Mouse (Mus musculus): ENCODE results near the gene Hist2h4. TPM values are rescaled to one million over a fixed set of nuclear protein-coding genes. Genes with fewer than 3 reads are reported as not detected.
"Not testable (repeated sequence)": the region's sequence is repeated elsewhere in the genome, so short reads cannot be mapped to it uniquely, and the experiment has no call there.

Gene Hist2h4
- polyA plus RNA-seq, 1 experiment from 2014 or later = 5.1 TPM

GRCm38 (mm10) chr3:96240799-96241197 lies 22.3 kb downstream of the Hist2h4 start:
- no peaks in the 10 kb centered on the region for H3K27me3 ChIP-seq (replicated peaks)
- H3K9me3 ChIP-seq (replicated peaks) = no peaks in the 10 kb centered on the region
- H3K4me3 ChIP-seq (replicated peaks) = peak overlapping the region; percentile 31; the same call in 1 of the 2 replicates
- no peaks in the 10 kb centered on the region for H3K36me3 ChIP-seq
- H3K9ac ChIP-seq (replicated peaks) = 0 out of 2 replicates have a peak overlapping the region, but pooled peaks have one; percentile 24
- peaks cover 25% of the 10 kb centered on the region for H3K4me1 ChIP-seq
- 71% methylated on average over 9 of the region's 9 CpGs for WGBS
- H3K4me2 ChIP-seq = peak overlapping the region; percentile 58
- no peak for ATAC-seq (ENCODE audit: low FRiP score)
- H3K27ac ChIP-seq (replicated peaks) = peak overlapping the region; percentile 82

DNA sequence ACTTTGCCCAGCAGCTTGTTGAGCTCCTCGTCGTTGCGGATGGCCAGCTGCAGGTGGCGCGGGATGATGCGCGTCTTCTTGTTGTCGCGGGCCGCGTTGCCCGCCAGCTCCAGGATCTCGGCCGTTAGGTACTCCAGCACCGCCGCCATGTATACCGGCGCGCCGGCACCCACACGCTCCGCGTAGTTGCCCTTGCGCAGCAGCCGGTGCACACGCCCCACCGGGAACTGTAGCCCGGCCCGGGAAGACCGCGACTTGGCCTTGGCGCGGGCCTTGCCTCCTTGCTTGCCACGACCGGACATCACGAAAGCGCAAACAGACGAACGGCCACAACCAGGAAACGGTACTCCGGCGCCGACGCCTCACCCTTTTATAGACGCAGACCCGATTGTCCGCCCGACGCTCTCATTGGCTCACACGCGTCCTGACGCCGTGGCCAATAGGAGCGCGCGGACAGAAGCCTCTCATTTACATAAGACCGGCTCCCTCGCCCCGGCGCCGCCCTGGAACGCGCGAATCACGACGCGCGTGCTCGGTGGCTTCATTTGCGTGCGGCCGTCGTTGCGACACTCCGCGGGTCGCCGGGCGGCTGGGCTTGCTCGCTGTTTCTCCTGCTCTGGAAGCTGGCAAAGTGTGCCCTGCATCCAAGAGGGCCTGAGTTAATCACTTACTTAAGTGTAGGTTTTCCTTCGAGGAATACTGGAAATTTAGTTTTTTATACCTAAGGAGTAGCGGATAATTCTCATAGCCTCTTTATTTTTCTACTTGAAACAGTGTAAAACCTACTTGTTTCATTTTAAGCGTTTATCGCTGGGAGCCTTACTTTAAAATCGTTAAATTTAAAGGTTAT lies 22.9 kb downstream of the Hist2h4 start, which contains the start of gene Hist2h2aa2:
TSS of gene Hist2h2aa2 (minus strand) at position 328 of the 850 bp plus-strand sequence.
- not testable (repeated sequence) for H3K27me3 ChIP-seq (replicated peaks); H3K36me3 ChIP-seq; H3K9me3 ChIP-seq (replicated peaks)
- H3K4me2 ChIP-seq = peak within 1 kb of the TSS; percentile 58
- ATAC-seq (ENCODE audit: low FRiP score) = peak; percentile 91
- H3K4me3 ChIP-seq (replicated peaks) = peak within 1 kb of the TSS; percentile 35
- 3% methylated on average over 35 of the region's 85 CpGs for WGBS
- H3K27ac ChIP-seq (replicated peaks) = peak within 1 kb of the TSS; percentile 82
- peaks cover 25% of the 10 kb centered on the region for H3K4me1 ChIP-seq
- 0 out of 2 replicates have a peak within 1 kb of the TSS, but pooled peaks have one; percentile 24 for H3K9ac ChIP-seq (replicated peaks)

DNA sequence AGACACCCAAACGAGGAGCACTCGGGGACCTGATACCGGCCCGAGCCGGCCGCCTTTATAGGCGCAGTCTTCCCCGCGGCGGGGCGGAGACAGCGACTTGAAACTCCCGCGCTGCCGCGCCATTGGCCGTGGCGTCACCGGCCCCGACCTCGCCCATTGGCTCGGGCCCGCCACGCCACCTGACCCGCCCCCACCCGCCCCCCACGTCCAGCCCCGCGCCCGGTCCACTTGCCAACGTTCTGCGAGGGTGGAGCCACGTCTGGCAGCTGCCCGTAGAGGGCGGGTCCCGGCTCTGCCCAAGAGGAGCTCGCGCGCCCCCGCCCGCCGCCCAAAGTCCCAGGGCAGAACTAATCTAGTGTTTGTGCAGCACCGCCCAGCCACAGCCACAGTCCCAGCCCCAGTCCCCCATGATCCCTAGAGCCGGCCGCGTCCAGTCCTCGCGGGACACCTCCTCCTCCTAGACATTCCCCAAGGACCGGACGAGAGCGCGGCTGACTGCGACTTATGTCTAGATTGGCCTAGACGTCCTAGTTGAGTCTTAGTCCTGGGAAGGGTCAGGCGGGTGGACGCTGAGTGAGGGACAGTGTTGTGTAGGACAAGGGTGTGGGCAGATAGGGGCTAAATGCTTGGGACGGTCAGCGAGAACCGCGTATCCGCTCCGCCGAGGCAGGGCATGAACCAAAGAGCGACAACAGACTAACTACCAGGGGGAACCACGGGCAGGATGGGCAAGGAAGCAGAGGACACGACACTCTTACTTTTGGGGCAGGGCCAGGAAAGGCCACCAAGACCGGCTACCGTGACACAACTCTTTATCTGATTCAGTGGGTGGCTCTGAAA lies 23.9 kb downstream of the Hist2h4 start, which contains the start of gene Hist2h3c2:
TSS of gene Hist2h3c2 (minus strand) at position 174 of the 840 bp plus-strand sequence.
- H3K9me3 ChIP-seq (replicated peaks); H3K36me3 ChIP-seq; H3K27me3 ChIP-seq (replicated peaks): not testable (repeated sequence)
- 0 out of 2 replicates have a peak within 1 kb of the TSS, but pooled peaks have one; percentile 41 for H3K9ac ChIP-seq (replicated peaks)
- peak; percentile 88 for ATAC-seq (ENCODE audit: low FRiP score)
- peak within 1 kb of the TSS; percentile 66; the same call in 1 of the 2 replicates for H3K27ac ChIP-seq (replicated peaks)
- peaks cover 19% of the 10 kb centered on the region for H3K4me1 ChIP-seq
- WGBS = 0% methylated on average over 10 of the region's 68 CpGs
- H3K4me3 ChIP-seq (replicated peaks) = peak within 1 kb of the TSS; percentile 35
- H3K4me2 ChIP-seq = peak within 1 kb of the TSS; percentile 48

DNA sequence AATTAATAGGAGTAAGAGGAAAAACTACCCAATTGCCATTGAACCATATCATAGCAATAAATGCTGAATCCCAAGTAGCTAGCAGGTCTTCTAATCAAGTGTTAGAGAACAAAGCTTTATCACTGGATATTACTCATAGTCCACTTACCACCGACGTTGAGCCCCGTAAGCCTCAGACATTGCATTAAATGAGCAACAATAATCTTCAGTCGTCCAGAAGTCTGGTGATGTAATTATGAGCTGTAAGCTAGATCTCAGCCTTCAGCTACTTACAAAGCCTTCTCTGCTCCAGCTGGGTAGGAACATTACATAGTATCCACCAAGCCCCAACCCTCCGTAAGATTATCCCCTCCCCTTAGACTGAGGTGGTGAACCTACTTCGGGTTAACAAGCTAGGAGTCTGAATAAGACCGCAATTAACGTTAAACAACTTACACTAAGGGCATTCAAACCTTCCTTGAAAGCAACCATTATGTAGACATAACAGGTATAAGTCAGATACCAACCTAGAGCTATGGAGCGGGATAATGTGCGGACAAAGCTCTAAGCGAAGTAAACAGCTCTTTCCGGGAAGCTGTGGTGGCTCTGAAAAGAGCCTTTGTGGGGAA lies 25.1 kb downstream of the Hist2h4 start:
- Histone ChIP-seq H3K27me3 (replicated peaks) (no peaks in the 10 kb centered on the region), H3K36me3 (no peaks in the 10 kb centered on the region), H3K4me1 (peaks cover 13% of the 10 kb centered on the region), H3K4me3 (replicated peaks) (peak overlapping the region; percentile 29), H3K4me2 (peak overlapping the region; percentile 48), H3K27ac (replicated peaks) (no peak overlapping the region), H3K9ac (replicated peaks) (0 out of 2 replicates have a peak overlapping the region, but pooled peaks have one; percentile 41), H3K9me3 (replicated peaks) (no peaks in the 10 kb centered on the region)
- under 1% methylated on average over 12 of the region's 12 CpGs for WGBS
- no peak for ATAC-seq (ENCODE audit: low FRiP score)

GRCm38 (mm10) chr3:96237335-96237903 lies 25.7 kb downstream of the Hist2h4 start:
- Histone ChIP-seq H3K27me3 (replicated peaks) (no peaks in the 10 kb centered on the region), H3K4me3 (replicated peaks) (peak overlapping the region; percentile 29), H3K4me1 (peaks cover 13% of the 10 kb centered on the region), H3K27ac (replicated peaks) (no peak overlapping the region), H3K9ac (replicated peaks) (no peak overlapping the region), H3K4me2 (peak overlapping the region; percentile 48), H3K9me3 (replicated peaks) (no peaks in the 10 kb centered on the region), H3K36me3 (no peaks in the 10 kb centered on the region)
- WGBS = 25% methylated on average over 7 of the region's 7 CpGs
- ATAC-seq (ENCODE audit: low FRiP score) = no peak

DNA sequence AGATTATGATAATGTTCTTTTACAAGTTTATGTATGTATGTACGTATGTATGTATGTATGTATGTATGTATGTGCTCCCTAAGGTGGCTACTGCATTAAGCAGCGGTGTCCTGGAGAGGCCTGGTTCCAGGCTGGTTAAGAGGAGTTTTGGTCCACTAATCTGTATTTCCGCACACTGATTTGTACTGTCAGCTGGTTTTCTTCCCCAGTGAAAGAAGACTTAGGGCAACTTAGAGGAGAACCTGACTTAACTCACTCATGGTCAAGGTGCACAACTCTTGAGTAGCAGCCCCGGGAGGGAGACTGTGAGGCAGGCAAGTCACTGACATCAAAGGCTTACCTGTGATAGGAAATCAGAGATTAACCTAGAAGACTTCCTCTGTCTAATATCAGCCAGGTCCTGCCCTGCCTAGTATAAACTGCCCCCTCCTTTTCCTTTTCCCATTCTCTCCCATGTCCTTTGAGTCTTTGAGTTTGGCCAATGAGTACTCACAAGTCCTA lies 26.2 kb downstream of the Hist2h4 start:
- no peak for ATAC-seq (ENCODE audit: low FRiP score)
- H3K9ac ChIP-seq (replicated peaks) = no peak overlapping the region
- no peaks in the 10 kb centered on the region for H3K27me3 ChIP-seq (replicated peaks)
- H3K4me2 ChIP-seq = peak overlapping the region; percentile 48
- no peak overlapping the region for H3K27ac ChIP-seq (replicated peaks)
- peak overlapping the region; percentile 29; the same call in 1 of the 2 replicates for H3K4me3 ChIP-seq (replicated peaks)
- no peaks in the 10 kb centered on the region for H3K36me3 ChIP-seq
- H3K9me3 ChIP-seq (replicated peaks) = no peaks in the 10 kb centered on the region
- peaks cover 13% of the 10 kb centered on the region for H3K4me1 ChIP-seq
- 94% methylated on average over 4 of the region's 4 CpGs for WGBS

DNA sequence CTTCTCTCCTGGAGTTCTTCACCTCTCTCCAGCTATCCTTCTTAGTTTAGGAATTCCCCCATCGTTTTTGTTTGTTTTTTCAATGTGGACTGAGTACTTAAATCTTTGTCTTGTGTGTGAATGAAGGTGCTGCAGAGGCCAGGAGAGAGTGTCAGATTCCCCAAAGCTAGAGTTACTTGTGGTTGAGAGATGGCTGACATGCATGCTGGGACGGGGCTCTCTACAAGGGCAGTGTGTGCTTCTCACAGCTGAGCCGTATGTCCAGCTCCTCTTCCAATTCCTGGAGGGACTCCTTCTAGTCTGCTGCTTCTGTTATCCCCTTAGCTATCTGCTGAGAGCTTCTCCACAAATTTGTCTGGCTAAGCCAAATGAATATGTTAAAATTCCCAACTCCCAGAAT lies 27.3 kb downstream of the Hist2h4 start:
- H3K4me2 ChIP-seq = no peak overlapping the region
- no peaks in the 10 kb centered on the region for H3K36me3 ChIP-seq
- no peaks in the 10 kb centered on the region for H3K27me3 ChIP-seq (replicated peaks)
- no peaks in the 10 kb centered on the region for H3K9me3 ChIP-seq (replicated peaks)
- no peak for ATAC-seq (ENCODE audit: low FRiP score)
- H3K9ac ChIP-seq (replicated peaks) = no peak overlapping the region
- H3K27ac ChIP-seq (replicated peaks) = no peak overlapping the region
- WGBS = 75% methylated on average over 3 of the region's 3 CpGs
- H3K4me1 ChIP-seq = peaks cover 10% of the 10 kb centered on the region
- H3K4me3 ChIP-seq (replicated peaks) = no peak overlapping the region

DNA sequence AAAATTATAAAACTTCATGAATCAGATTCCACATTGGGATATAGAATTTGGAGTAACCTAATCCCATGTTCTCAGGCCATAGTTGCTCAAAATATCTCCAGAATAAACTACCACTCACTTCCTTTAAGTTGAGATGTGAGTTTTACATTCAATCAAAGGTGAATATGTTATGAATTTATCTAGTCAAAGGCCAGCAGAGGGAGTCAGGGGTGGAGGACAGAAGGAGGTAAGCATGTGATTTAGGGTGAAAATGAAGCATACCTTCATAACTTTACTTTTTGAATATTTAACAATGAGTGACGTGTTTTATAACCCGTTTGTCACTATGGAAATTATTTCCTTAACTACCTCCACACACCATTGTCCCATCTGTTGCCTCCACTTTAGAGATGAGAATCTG lies 28.2 kb downstream of the Hist2h4 start:
- H3K4me1 ChIP-seq = peaks cover 8% of the 10 kb centered on the region
- H3K27me3 ChIP-seq (replicated peaks) = no peaks in the 10 kb centered on the region
- H3K9ac ChIP-seq (replicated peaks) = no peak overlapping the region
- no peaks in the 10 kb centered on the region for H3K9me3 ChIP-seq (replicated peaks)
- H3K36me3 ChIP-seq = no peaks in the 10 kb centered on the region
- H3K27ac ChIP-seq (replicated peaks) = no peak overlapping the region
- 92% methylated on average over 2 of the region's 2 CpGs for WGBS
- no peak overlapping the region for H3K4me2 ChIP-seq
- H3K4me3 ChIP-seq (replicated peaks) = no peak overlapping the region
- ATAC-seq (ENCODE audit: low FRiP score) = no peak

- H3K9me3 ChIP-seq (replicated peaks) = no peaks in the 10 kb centered on the region
- H3K27me3 ChIP-seq (replicated peaks) = no peaks in the 10 kb centered on the region
- H3K4me3 ChIP-seq (replicated peaks) = no peak overlapping the region
- H3K9ac ChIP-seq (replicated peaks) = no peak overlapping the region
- WGBS = 59% methylated on average over 2 of the region's 2 CpGs
- no peak for ATAC-seq (ENCODE audit: low FRiP score)
- no peak overlapping the region for H3K27ac ChIP-seq (replicated peaks)
- H3K4me1 ChIP-seq = no peaks in the 10 kb centered on the region
- H3K4me2 ChIP-seq = no peak overlapping the region
- H3K36me3 ChIP-seq = no peaks in the 10 kb centered on the region
Observed at GRCm38 (mm10) chr3:96231758-96232120, 31.4 kb downstream of the Hist2h4 start.

DNA sequence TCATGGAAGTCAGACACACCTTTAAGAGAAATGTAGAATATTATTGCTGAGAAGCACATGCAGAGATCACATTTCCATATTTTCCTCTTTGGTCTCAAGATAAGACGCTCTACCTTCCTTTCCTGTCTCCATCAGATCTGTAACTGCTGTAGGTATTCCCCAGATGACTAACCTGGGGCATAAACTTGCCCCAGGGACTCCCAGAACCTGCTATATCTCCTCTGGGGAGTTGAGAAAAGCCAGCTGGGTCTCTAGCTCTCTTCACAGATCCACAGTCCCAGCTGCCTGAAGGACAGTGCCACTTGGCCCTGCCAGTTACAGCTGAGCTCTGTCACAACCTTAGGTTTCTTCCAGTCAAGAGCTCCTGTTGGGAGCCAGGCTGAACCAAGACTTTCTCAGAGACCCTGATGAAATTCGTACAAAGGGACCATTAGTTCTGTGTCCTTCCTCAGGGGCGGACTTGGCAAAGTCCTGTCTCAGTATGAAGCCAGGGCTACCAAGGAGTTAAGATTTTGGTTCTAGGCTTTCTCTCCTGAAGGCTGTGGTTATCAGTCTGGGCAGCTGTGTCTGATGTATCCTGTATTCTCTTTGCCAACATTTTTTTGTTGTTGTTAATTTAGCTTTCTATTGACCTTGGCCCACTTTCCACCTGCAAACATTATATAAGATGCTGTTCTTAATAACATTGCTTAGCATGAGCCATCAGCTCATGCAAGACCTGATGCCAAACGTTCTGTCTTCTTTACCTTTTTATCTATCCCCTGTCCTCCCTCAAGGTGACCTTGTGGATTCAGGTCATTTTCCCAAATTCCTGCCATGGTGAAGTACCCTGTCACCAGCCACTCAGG lies 32.0 kb downstream of the Hist2h4 start:
- no peak overlapping the region for H3K27ac ChIP-seq (replicated peaks)
- no peaks in the 10 kb centered on the region for H3K36me3 ChIP-seq
- no peaks in the 10 kb centered on the region for H3K27me3 ChIP-seq (replicated peaks)
- no peaks in the 10 kb centered on the region for H3K4me1 ChIP-seq
- no peak overlapping the region for H3K9ac ChIP-seq (replicated peaks)
- 77% methylated on average over 4 of the region's 4 CpGs for WGBS
- no peak overlapping the region for H3K4me2 ChIP-seq
- H3K9me3 ChIP-seq (replicated peaks) = no peaks in the 10 kb centered on the region
- ATAC-seq (ENCODE audit: low FRiP score) = no peak
- no peak overlapping the region for H3K4me3 ChIP-seq (replicated peaks)

Data from neural tube, embryonic 15.5 days (tissue).